Mouse (Mus musculus) fibroblast of lung, adult 2 months (primary cell): ENCODE data around the gene Specc1.

ENCODE experiments used
- DNase-seq: peaks from one replicate; pipeline ENCODE4 v3.0.0-alpha.2; 2011; ENCODE audit warnings: low read depth

Specc1 gene

GRCm38 (mm10) chr11:62177395-62178113 lies 221.0 kb downstream of the Specc1 start:
- no peak for DNase-seq

- DNase-seq: no peak
Measured at GRCm38 (mm10) chr11:62180791-62181190, 224.2 kb downstream of the Specc1 start.

GRCm38 (mm10) chr11:62184900-62185299 lies 228.3 kb downstream of the Specc1 start:
- DNase-seq: no peak

- DNase-seq: no peak
Measured at GRCm38 (mm10) chr11:62187074-62187473, 230.5 kb downstream of the Specc1 start.

- peak; percentile 67 for DNase-seq
Measured at GRCm38 (mm10) chr11:62192050-62192449, 235.5 kb downstream of the Specc1 start.

- DNase-seq: no peak
Measured at GRCm38 (mm10) chr11:62193116-62193515, 236.6 kb downstream of the Specc1 start.

- no peak for DNase-seq
Measured at GRCm38 (mm10) chr11:62194217-62194616, 237.7 kb downstream of the Specc1 start.

- no peak for DNase-seq
Measured at GRCm38 (mm10) chr11:62200901-62201512, 244.4 kb downstream of the Specc1 start.

- DNase-seq: no peak
Measured at GRCm38 (mm10) chr11:62202645-62203044, 246.1 kb downstream of the Specc1 start.

- DNase-seq: no peak
Measured at GRCm38 (mm10) chr11:62209111-62209510, 252.5 kb downstream of the Specc1 start.

- DNase-seq: no peak
Measured at GRCm38 (mm10) chr11:62209891-62210290, 253.3 kb downstream of the Specc1 start.

- DNase-seq: no peak
Measured at GRCm38 (mm10) chr11:62213384-62213989, 256.9 kb downstream of the Specc1 start.

- no peak for DNase-seq
Measured at GRCm38 (mm10) chr11:62215107-62215506, 258.5 kb downstream of the Specc1 start.

GRCm38 (mm10) chr11:62217751-62218150 lies 261.2 kb downstream of the Specc1 start:
- no peak for DNase-seq

- no peak for DNase-seq
Measured at GRCm38 (mm10) chr11:62220756-62221510, 264.4 kb downstream of the Specc1 start.

- DNase-seq: no peak
Measured at GRCm38 (mm10) chr11:62223416-62223815, 266.9 kb downstream of the Specc1 start.

- peak; percentile 73 for DNase-seq
Measured at GRCm38 (mm10) chr11:62223962-62224361, 267.4 kb downstream of the Specc1 start.

- no peak for DNase-seq
Measured at GRCm38 (mm10) chr11:62224797-62225196, 268.2 kb downstream of the Specc1 start.

GRCm38 (mm10) chr11:62240631-62241261 lies 284.2 kb downstream of the Specc1 start:
- no peak for DNase-seq

- no peak for DNase-seq
Measured at GRCm38 (mm10) chr11:62243871-62244270, 287.3 kb downstream of the Specc1 start.

GRCm38 (mm10) chr11:62244471-62244870 lies 287.9 kb downstream of the Specc1 start:
- no peak for DNase-seq
